Mouse (Mus musculus): ENCODE measurements around the gene Gm21903. TPM values are rescaled to one million over a fixed set of nuclear protein-coding genes. Genes with fewer than 3 reads are reported as not detected.
"Not testable (repeated sequence)": the region's sequence is repeated elsewhere in the genome, so short reads cannot be mapped to it uniquely, and the experiment has no call there.

Gene Gm21903
- not detected in 2 replicates for polyA plus RNA-seq (2015; fragmentation: Nextera tagmentation; extraction: Ambion mirVana)

DNA sequence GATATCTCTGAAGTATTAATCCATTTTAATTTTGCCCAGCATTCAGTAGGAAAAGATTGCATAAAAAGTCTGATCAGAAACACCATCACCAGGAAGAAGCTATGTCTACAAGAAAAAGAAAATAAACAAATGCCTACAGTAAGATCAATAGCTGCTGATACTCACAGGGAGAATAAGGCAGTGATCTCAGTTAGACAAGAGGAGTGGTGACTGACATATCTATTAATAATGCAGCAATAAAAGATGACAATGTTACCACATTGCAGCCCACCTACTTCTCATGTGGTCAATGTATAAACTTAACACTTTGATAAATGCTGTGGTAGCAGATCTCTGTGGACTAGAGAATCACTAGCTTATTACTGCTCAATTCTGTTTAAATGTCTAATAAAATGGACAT lies at the start of gene Gm21903:
Gene Gm21903, minus strand, starts transcription at position 101 of the 400 bp plus-strand sequence.
- Histone ChIP-seq H3K27me3 (replicated peaks; ENCODE audit: insufficient read depth, low read length) (no peaks in the 10 kb centered on the region), H3K36me3 (ENCODE audit: insufficient read depth, low read length) (no peaks in the 10 kb centered on the region), H3K27ac (ENCODE audit: low read length) (no peak within 1 kb of the TSS), H3K4me2 (replicated peaks; ENCODE audit: low read depth, low read length) (no peak within 1 kb of the TSS), H3K9me3 (ENCODE audit: low read length) (no peaks in the 10 kb centered on the region), H3K4me1 (ENCODE audit: insufficient read depth, low read depth, low read length) (no peaks in the 10 kb centered on the region), H3K9ac (replicated peaks; ENCODE audit: low read depth) (no peak within 1 kb of the TSS), H3K4me3 (ENCODE audit: low read depth, low read length) (no peak within 1 kb of the TSS)
- TF ChIP-seq CTCF (IDR thresholded peaks at IDR 0.05) = no peak
- ATAC-seq (no peak), DNase-seq (ENCODE audit: low spot score) (no peak)

DNA sequence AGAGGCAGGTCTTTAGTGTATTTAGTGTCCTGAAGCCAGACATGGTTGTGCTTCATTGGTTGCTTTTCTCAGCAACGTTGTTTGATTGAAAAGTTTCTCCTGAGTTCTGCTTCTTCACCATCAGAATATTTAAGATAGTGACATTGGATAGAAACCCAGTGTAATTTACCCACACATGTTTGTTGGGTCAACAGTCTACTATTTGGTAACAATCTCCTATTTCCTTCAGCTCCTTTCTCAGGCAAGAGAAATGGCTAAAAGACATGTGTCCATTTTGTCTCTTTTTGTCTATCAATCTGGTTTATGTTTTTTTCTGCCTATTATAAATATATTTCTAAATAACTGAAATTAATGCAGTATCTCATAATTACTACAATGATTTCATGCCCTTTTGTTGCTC lies 33.8 kb upstream of the Gm21903 start, which contains the start of gene Esp23:
Gene Esp23, minus strand, starts transcription at position 101 of the 400 bp plus-strand sequence.
- no peaks in the 10 kb centered on the region for H3K27me3 ChIP-seq (replicated peaks; ENCODE audit: insufficient read depth, low read length)
- ATAC-seq (no peak), DNase-seq (ENCODE audit: low spot score) (no peak)
- WGBS = 29% methylated on average over 1 of the region's 1 CpGs
- H3K4me1 ChIP-seq (ENCODE audit: insufficient read depth, low read depth, low read length) = no peaks in the 10 kb centered on the region
- H3K36me3 ChIP-seq (ENCODE audit: insufficient read depth, low read length) = no peaks in the 10 kb centered on the region
- H3K4me2 ChIP-seq (replicated peaks; ENCODE audit: low read depth, low read length) = no peak within 1 kb of the TSS
- no peaks in the 10 kb centered on the region for H3K9me3 ChIP-seq (ENCODE audit: low read length)
- no peak within 1 kb of the TSS for H3K4me3 ChIP-seq (ENCODE audit: low read depth, low read length)
- no peak within 1 kb of the TSS for H3K27ac ChIP-seq (ENCODE audit: low read length)
- no peak within 1 kb of the TSS for H3K9ac ChIP-seq (replicated peaks; ENCODE audit: low read depth)
- no peak for TF ChIP-seq EP300 (IDR thresholded peaks at IDR 0.05)
- TF ChIP-seq CTCF (IDR thresholded peaks at IDR 0.05) = no peak

GRCm38 (mm10) chr17:39063641-39064040 lies 20.5 kb upstream of the Gm21903 start:
- no peak for ATAC-seq

DNA sequence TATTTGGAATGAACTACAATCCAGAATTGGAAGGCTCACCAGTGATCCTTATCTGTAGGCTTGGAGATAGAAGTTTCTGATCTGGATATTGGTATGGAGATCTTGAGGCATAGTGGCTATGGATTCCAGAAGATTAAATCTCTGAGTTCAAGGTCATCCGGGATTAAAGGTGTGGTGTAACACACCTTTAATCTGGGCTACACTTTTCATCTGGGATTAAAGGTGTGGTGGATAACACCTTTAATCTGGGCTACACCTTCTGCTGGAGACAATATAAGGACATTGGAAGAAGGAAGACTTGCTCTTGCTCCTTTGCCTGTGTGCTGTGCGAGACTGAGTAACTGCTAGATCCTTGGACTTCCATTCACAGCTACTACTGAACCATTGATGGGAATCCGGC lies 6.7 kb downstream of the Gm21903 start, which contains the start of gene Esp24:
Gene Esp24, plus strand, starts transcription at position 301 of the 400 bp plus-strand sequence.
- not testable (repeated sequence) for DNase-seq (ENCODE audit: low spot score); H3K9ac ChIP-seq (replicated peaks; ENCODE audit: low read depth); H3K36me3 ChIP-seq (ENCODE audit: insufficient read depth, low read length); H3K4me3 ChIP-seq (ENCODE audit: low read depth, low read length); H3K27me3 ChIP-seq (replicated peaks; ENCODE audit: insufficient read depth, low read length); H3K27ac ChIP-seq (ENCODE audit: low read length); H3K4me2 ChIP-seq (replicated peaks; ENCODE audit: low read depth, low read length); H3K4me1 ChIP-seq (ENCODE audit: insufficient read depth, low read depth, low read length); H3K9me3 ChIP-seq (ENCODE audit: low read length); ATAC-seq
- 79% methylated on average over 3 of the region's 3 CpGs for WGBS

More at GRCm38 (mm10) chr17:39063641-39064040, 20.5 kb upstream of the Gm21903 start:
- Histone ChIP-seq H3K9me3 (ENCODE audit: low read length) (no peaks in the 10 kb centered on the region), H3K4me1 (ENCODE audit: insufficient read depth, low read depth, low read length) (no peaks in the 10 kb centered on the region), H3K36me3 (ENCODE audit: insufficient read depth, low read length) (no peaks in the 10 kb centered on the region), H3K4me2 (replicated peaks; ENCODE audit: low read depth, low read length) (no peak overlapping the region), H3K27me3 (replicated peaks; ENCODE audit: insufficient read depth, low read length) (no peaks in the 10 kb centered on the region), H3K27ac (ENCODE audit: low read length) (no peak overlapping the region), H3K9ac (replicated peaks; ENCODE audit: low read depth) (no peak overlapping the region), H3K4me3 (ENCODE audit: low read depth, low read length) (no peak overlapping the region)
- DNase-seq (ENCODE audit: low spot score) = no peak
- TF ChIP-seq CTCF (IDR thresholded peaks at IDR 0.05) (no peak), EP300 (IDR thresholded peaks at IDR 0.05) (no peak)

DNA sequence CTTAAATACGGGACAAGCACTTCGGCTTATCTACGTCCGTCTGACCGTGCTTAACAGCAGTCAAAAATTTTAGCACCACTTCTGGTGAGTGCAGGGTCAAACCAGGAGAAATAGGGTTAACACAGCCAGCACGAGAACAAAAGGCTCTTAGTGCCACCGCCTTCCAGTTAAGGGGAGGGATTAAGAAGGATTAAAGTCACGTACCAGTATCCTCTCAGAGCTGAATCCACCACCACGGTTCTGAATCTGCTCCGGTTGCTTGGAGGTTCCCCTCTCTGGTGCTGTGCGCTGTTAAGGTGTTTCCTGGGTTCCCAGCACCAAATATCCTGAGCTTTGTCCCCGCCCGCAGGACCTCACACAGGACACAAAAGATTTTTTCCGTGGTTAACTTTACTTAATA lies 26.0 kb downstream of the Gm21903 start:
- Histone ChIP-seq H3K4me2 (replicated peaks; ENCODE audit: low read depth, low read length) (no peak overlapping the region), H3K9ac (replicated peaks; ENCODE audit: low read depth) (no peak overlapping the region), H3K4me1 (ENCODE audit: insufficient read depth, low read depth, low read length) (no peaks in the 10 kb centered on the region), H3K4me3 (ENCODE audit: low read depth, low read length) (no peak overlapping the region), H3K9me3 (ENCODE audit: low read length) (no peaks in the 10 kb centered on the region), H3K27me3 (replicated peaks; ENCODE audit: insufficient read depth, low read length) (no peaks in the 10 kb centered on the region), H3K27ac (ENCODE audit: low read length) (no peak overlapping the region), H3K36me3 (ENCODE audit: insufficient read depth, low read length) (no peaks in the 10 kb centered on the region)
- TF ChIP-seq CTCF (IDR thresholded peaks at IDR 0.05) = no peak
- TF ChIP-seq EP300 (IDR thresholded peaks at IDR 0.05) = no peak
- ATAC-seq = no peak
- WGBS = 64% methylated on average over 14 of the region's 14 CpGs
- DNase-seq (ENCODE audit: low spot score) = no peak

DNA sequence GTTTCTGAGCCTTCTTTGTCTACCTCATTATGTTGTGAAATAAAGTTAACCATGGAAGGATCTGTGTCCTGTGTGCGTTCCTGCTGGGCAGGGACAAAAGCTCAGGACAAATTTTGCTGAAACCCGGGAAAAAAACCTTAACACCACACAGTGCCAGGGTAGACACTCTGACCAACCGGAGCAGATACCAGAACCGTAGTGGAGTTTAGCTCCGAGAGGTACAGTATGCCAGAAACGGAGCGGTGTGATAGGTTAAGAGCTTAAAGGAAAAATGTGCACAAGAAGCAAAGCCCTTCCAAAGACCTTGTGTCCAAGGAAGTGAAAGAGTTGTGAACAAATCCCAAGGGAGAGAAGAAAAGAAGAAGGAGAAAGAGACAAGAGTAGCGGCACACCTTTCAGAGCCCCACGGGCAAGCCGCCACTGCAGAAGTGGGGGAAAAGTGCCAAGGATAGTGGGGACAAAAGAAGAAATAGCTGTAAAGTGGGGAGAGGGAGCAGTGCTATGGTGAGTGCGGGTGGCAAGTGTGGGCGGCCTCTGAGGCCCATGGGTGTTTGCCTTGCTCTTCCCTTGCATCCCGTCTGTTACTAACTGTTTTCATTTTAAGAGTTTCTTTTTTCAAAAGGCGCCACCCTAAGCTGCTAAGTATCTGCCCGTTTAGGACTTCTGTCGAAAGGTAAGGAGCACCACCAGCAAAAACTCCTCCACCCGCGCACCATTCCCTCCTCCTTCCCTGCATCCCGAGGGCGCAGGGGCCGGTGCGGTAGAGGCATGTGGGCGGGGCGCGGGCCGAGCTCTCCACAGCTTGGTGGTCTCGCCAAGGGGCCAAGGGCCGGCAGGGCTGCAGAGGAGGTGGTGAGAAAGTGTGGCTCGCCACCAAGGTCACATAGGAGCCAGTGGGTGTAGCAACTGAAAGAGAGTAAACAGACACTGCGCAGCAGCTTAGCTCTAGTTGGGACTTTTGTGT lies 32.2 kb downstream of the Gm21903 start:
- Histone ChIP-seq H3K27ac (ENCODE audit: low read length) (no peak overlapping the region), H3K9me3 (ENCODE audit: low read length) (0 out of 2 replicates have a peak, but pooled peaks cover 3% of the 10 kb centered on the region), H3K4me3 (ENCODE audit: low read depth, low read length) (no peak overlapping the region), H3K9ac (replicated peaks; ENCODE audit: low read depth) (no peak overlapping the region), H3K27me3 (replicated peaks; ENCODE audit: insufficient read depth, low read length) (no peaks in the 10 kb centered on the region), H3K4me1 (ENCODE audit: insufficient read depth, low read depth, low read length) (no peaks in the 10 kb centered on the region), H3K4me2 (replicated peaks; ENCODE audit: low read depth, low read length) (no peak overlapping the region), H3K36me3 (ENCODE audit: insufficient read depth, low read length) (no peaks in the 10 kb centered on the region)
- ATAC-seq (no peak), DNase-seq (ENCODE audit: low spot score) (no peak)
- TF ChIP-seq CTCF (IDR thresholded peaks at IDR 0.05) (no peak), EP300 (IDR thresholded peaks at IDR 0.05) (no peak)
- WGBS = 40% methylated on average over 27 of the region's 30 CpGs

Data from lung, postnatal 0 days (tissue).